Mouse (Mus musculus) myocyte (in vitro differentiated cells): ENCODE data around the gene Srxn1. TPM values are rescaled to one million over a fixed set of nuclear protein-coding genes. Genes with fewer than 3 reads are reported as not detected.

Experiments used
- H3K27me3 ChIP-seq: one replicate; pipeline ENCODE4 v1.6.1; 2011; ENCODE audit not compliant: control insufficient read depth, insufficient read depth, insufficient read length
- H3K36me3 ChIP-seq: one replicate; pipeline ENCODE4 v1.6.1; 2011; ENCODE audit not compliant: control insufficient read depth, insufficient read depth
- H3K4me2 ChIP-seq: one replicate; pipeline ENCODE4 v1.6.1; 2011; ENCODE audit warnings: low read depth, control low read depth
- H3K4me3 ChIP-seq: one replicate; pipeline ENCODE4 v1.5.1; 2011; ENCODE audit warnings: mild to moderate bottlenecking, control low read depth, moderate library complexity
- H3K79me2 ChIP-seq: one replicate; pipeline ENCODE4 v1.6.1; 2011; ENCODE audit not compliant: control insufficient read depth, insufficient read depth
- H3ac ChIP-seq: one replicate; pipeline ENCODE4 v1.6.1; 2011; ENCODE audit not compliant: control insufficient read depth, insufficient read length
- CEBPB ChIP-seq: IDR thresholded peaks from 2 replicates; pipeline ENCODE4 v1.6.1; 2011; ENCODE audit warnings: mild to moderate bottlenecking, moderate library complexity; ENCODE audit not compliant: poor library complexity, insufficient read depth, severe bottlenecking
- E2F4 ChIP-seq: IDR thresholded peaks from one replicate; pipeline ENCODE4 v1.6.1; 2011; ENCODE audit warnings: mild to moderate bottlenecking, control low read depth, moderate library complexity; ENCODE audit not compliant: insufficient read depth
- MAX ChIP-seq: IDR thresholded peaks from one replicate; pipeline ENCODE4 v1.6.1; 2011; ENCODE audit warnings: low read depth, mild to moderate bottlenecking, control low read depth
- MYOD1 ChIP-seq, 3 experiments: IDR thresholded peaks; one replicate each; pipeline ENCODE4 v1.6.1; 2011; ENCODE audit warnings: control low read depth in 2 of 3, low read depth in 2 of 3, mild to moderate bottlenecking in 2 of 3, moderate library complexity in 1 of 3; ENCODE audit not compliant: insufficient read length in 2 of 3, control insufficient read depth in 1 of 3
- MYOG ChIP-seq, 3 experiments: IDR thresholded peaks; one replicate each; pipeline ENCODE4 v1.6.1; 2011; ENCODE audit warnings: control low read depth in 2 of 3, low read depth in 2 of 3, mild to moderate bottlenecking in 2 of 3; ENCODE audit not compliant: insufficient read length in 2 of 3, control insufficient read depth in 1 of 3, insufficient read depth in 1 of 3
- POLR2A ChIP-seq: IDR thresholded peaks from one replicate; pipeline ENCODE4 v1.6.1; 2011; ENCODE audit warnings: low read depth, mild to moderate bottlenecking, control low read depth, moderate library complexity; ENCODE audit not compliant: insufficient read length
- POLR2AphosphoS2 ChIP-seq: IDR thresholded peaks from one replicate; pipeline ENCODE4 v1.6.1; 2011; ENCODE audit warnings: low read depth, control low read depth; ENCODE audit not compliant: insufficient read length
- REST ChIP-seq: IDR thresholded peaks from one replicate; pipeline ENCODE4 v1.6.1; 2011; ENCODE audit warnings: mild to moderate bottlenecking, control low read depth, moderate library complexity; ENCODE audit not compliant: insufficient read depth, insufficient read length
- SRF ChIP-seq: IDR thresholded peaks from one replicate; pipeline ENCODE4 v1.6.1; 2011; ENCODE audit warnings: low read depth; ENCODE audit not compliant: control insufficient read depth, insufficient read length
- TCF12 ChIP-seq: IDR thresholded peaks from one replicate; pipeline ENCODE4 v1.6.1; 2011; ENCODE audit warnings: mild to moderate bottlenecking, control low read depth; ENCODE audit not compliant: poor library complexity, insufficient read depth, severe bottlenecking
- TCF3 ChIP-seq: IDR thresholded peaks from one replicate; pipeline ENCODE4 v1.6.1; 2011; ENCODE audit warnings: low read depth, control low read depth; ENCODE audit not compliant: insufficient read length
- USF1 ChIP-seq: IDR thresholded peaks from one replicate; pipeline ENCODE4 v1.6.1; 2011; ENCODE audit warnings: low read depth, mild to moderate bottlenecking, control low read depth, moderate library complexity
- polyA plus RNA-seq: library from polyadenylated mRNA; unstranded; fragments of >200 nt; fragmentation: generic; extraction: Trizol; gene quantifications from one replicate; pipeline ENCODE4 v1.2.1, GENCODE M21; 2012; ENCODE audit warnings: missing spikeins

The Srxn1 gene
- polyA plus RNA-seq, 1 experiment = 21.7 TPM

- Histone ChIP-seq H3K36me3 (peaks cover 8% of the 10 kb centered on the region), H3K27me3 (peaks cover 25% of the 10 kb centered on the region), H3K4me2 (no peak overlapping the region), H3K4me3 (no peak overlapping the region), H3ac (no peak overlapping the region), H3K79me2 (no peaks in the 10 kb centered on the region)
- TF ChIP-seq SRF (no peak), REST (no peak), POLR2AphosphoS2 (no peak), TCF12 (no peak), USF1 (no peak), POLR2A (no peak), MYOD1 (IDR thresholded peaks at IDR 0.05; ENCODE audit: control insufficient read depth in 1 of 3, insufficient read length in 2 of 3, low read depth in 2 of 3) (no peak), MYOG (IDR thresholded peaks at IDR 0.05; ENCODE audit: control insufficient read depth in 1 of 3, insufficient read depth in 1 of 3, insufficient read length in 2 of 3, low read depth in 2 of 3) (no peak), MAX (no peak), E2F4 (no peak), CEBPB (no peak)
Measured at GRCm38 (mm10) chr2:152112970-152113369, 7.7 kb downstream of the Srxn1 start.

- TF ChIP-seq MAX (no peak), POLR2AphosphoS2 (peak; percentile 11)
- Histone ChIP-seq H3K4me3 (no peak overlapping the region), H3K36me3 (peaks cover 4% of the 10 kb centered on the region), H3K79me2 (no peaks in the 10 kb centered on the region), H3K27me3 (peaks cover 26% of the 10 kb centered on the region), H3K4me2 (no peak overlapping the region), H3ac (no peak overlapping the region)
Measured at GRCm38 (mm10) chr2:152114057-152114975, 9.0 kb downstream of the Srxn1 start.

DNA sequence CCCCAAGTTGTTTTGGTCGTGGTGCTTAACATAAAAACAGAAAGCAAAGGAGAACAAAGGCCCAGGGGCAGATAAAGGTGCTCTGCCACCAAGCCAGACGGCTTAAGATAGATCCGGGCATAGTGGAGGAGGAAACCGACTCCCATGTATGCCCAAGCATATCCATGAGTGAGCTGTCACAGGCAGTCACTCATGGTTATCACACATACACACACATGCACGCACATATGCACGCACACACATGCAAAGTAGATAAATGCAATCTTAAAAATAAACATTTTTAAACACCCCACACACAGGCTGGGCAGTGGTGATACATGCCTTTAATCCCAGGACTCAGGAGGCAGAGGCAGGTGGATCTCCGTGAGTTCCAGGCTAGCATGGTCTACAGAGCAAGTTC lies 12.4 kb downstream of the Srxn1 start:
- no peaks in the 10 kb centered on the region for H3K36me3 ChIP-seq
- no peaks in the 10 kb centered on the region for H3K79me2 ChIP-seq
- H3ac ChIP-seq = no peak overlapping the region
- H3K27me3 ChIP-seq = peaks cover 48% of the 10 kb centered on the region
- no peak for TF ChIP-seq SRF
- TF ChIP-seq E2F4 = no peak
- H3K4me2 ChIP-seq = no peak overlapping the region
- H3K4me3 ChIP-seq = no peak overlapping the region

- H3K79me2 ChIP-seq = no peaks in the 10 kb centered on the region
- no peak for TF ChIP-seq USF1
- no peak for TF ChIP-seq POLR2AphosphoS2
- TF ChIP-seq CEBPB = no peak
- TF ChIP-seq POLR2A = no peak
- TF ChIP-seq MYOD1 (IDR thresholded peaks at IDR 0.05; ENCODE audit: control insufficient read depth in 1 of 3, insufficient read length in 2 of 3, low read depth in 2 of 3) = no peak
- TF ChIP-seq TCF3 = no peak
- TF ChIP-seq MAX = no peak
- TF ChIP-seq REST = no peak
- no peak for TF ChIP-seq MYOG (IDR thresholded peaks at IDR 0.05; ENCODE audit: control insufficient read depth in 1 of 3, insufficient read depth in 1 of 3, insufficient read length in 2 of 3, low read depth in 2 of 3)
- TF ChIP-seq TCF12 = no peak
- TF ChIP-seq E2F4 = no peak
- TF ChIP-seq SRF = no peak
- H3K36me3 ChIP-seq = no peaks in the 10 kb centered on the region
- H3K27me3 ChIP-seq = peaks cover 53% of the 10 kb centered on the region
- no peak overlapping the region for H3K4me3 ChIP-seq
- no peak overlapping the region for H3ac ChIP-seq
- no peak overlapping the region for H3K4me2 ChIP-seq
Measured at GRCm38 (mm10) chr2:152119228-152119865, 14.0 kb downstream of the Srxn1 start.

DNA sequence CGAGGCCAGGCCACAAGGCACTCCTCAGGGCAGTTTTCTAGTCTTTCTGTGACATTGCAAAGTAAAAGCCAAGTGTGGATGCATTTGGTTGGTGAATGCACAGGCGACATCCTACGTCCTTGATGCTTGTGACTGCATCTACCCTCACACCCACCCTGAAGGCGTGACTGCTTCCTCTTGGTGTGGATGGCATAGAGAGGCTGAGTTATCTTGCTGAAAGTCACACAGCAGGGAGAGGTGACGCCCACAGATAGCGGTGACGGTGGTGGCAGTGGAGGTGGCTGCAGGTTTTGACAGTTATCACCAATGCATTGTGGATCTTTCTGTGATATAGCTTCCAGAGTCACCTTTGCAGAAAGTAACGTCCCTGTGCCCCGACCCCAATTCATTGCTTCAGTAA lies 17.6 kb downstream of the Srxn1 start:
- H3K4me3 ChIP-seq = no peak overlapping the region
- no peak overlapping the region for H3ac ChIP-seq
- no peak overlapping the region for H3K4me2 ChIP-seq
- TF ChIP-seq MYOG (IDR thresholded peaks at IDR 0.05; ENCODE audit: control insufficient read depth in 1 of 3, insufficient read depth in 1 of 3, insufficient read length in 2 of 3, low read depth in 2 of 3) (no peak), MYOD1 (IDR thresholded peaks at IDR 0.05; ENCODE audit: control insufficient read depth in 1 of 3, insufficient read length in 2 of 3, low read depth in 2 of 3) (no peak), SRF (no peak), REST (no peak), CEBPB (no peak), POLR2A (no peak), USF1 (no peak), TCF3 (no peak), MAX (no peak), POLR2AphosphoS2 (no peak), E2F4 (no peak), TCF12 (no peak)
- H3K36me3 ChIP-seq = no peaks in the 10 kb centered on the region
- H3K27me3 ChIP-seq = peaks cover 41% of the 10 kb centered on the region
- H3K79me2 ChIP-seq = no peaks in the 10 kb centered on the region
